Mouse (Mus musculus): ENCODE measurements at regions not wholly inside any gene's neighbourhood (a gene's known extent, or its start where the extent isn't known, plus 50 kb on each side); places are given as distances from the start of the nearest gene placed in this dataset.

DNA sequence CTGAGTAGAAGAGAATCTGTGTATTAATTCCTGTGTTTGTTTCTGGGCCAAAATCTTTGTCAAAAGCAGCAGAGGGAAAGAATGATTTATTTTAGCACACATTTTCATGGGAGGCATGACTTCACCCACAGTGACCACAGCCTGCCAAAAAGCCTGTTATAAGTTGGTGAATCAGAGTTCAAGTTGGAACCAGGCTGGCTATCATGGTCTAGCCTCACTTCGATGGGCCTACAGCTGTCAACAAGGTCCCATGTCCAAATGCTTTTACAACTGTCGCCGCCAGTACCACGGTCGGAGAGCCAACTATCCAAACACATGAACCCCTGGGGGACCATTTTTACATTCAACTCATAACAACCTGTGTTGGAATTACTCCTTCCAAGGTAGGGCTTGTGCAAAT is 103.0 kb upstream of the Pfkp start:
- Histone ChIP-seq H3K27ac (ENCODE audit: insufficient read depth, low read length) (no peak overlapping the region), H3K4me3 (replicated peaks; ENCODE audit: insufficient read depth, low read depth, low read length) (no peak overlapping the region), H3K4me1 (ENCODE audit: control insufficient read depth, insufficient read depth, low read length) (no peaks in the 10 kb centered on the region), H3K27me3 (ENCODE audit: control insufficient read depth, insufficient read depth, low read length) (no peaks in the 10 kb centered on the region)
- 73% methylated on average over 5 of the region's 5 CpGs for WGBS
- TF ChIP-seq POLR2A (IDR thresholded peaks at IDR 0.05; ENCODE audit: borderline replicate concordance, insufficient read depth, low read length) (no peak), CTCF (IDR thresholded peaks at IDR 0.05; ENCODE audit: borderline replicate concordance, insufficient read depth, low read depth, low read length) (no peak)
- DNase-seq, result no peak

DNA sequence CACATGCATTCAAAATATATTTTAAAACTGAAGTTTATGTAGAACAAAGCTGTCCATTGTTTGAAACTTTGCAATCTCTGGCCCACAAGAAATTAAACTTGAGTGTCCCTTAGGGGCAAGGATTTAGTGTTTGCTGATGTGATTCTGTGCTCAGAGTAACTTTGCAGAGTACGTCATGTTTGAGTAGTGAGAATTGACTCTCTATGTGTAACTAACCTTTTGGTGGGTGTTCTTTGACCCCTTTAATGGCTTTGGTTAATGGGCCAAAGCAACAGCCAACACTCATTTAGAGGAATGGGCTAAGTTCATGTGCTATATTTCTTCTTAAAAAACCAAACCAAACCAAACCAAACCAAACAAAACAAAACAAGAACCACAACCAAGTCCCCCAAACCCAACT is 102.6 kb upstream of the Pfkp start:
- TF ChIP-seq CTCF (IDR thresholded peaks at IDR 0.05; ENCODE audit: borderline replicate concordance, insufficient read depth, low read depth, low read length) (no peak), POLR2A (IDR thresholded peaks at IDR 0.05; ENCODE audit: borderline replicate concordance, insufficient read depth, low read length) (no peak)
- Histone ChIP-seq H3K27me3 (ENCODE audit: control insufficient read depth, insufficient read depth, low read length) (no peaks in the 10 kb centered on the region), H3K4me1 (ENCODE audit: control insufficient read depth, insufficient read depth, low read length) (no peaks in the 10 kb centered on the region), H3K4me3 (replicated peaks; ENCODE audit: insufficient read depth, low read depth, low read length) (no peak overlapping the region), H3K27ac (ENCODE audit: insufficient read depth, low read length) (no peak overlapping the region)
- DNase-seq, result no peak
- 75% methylated on average over 1 of the region's 1 CpGs for WGBS

GRCm38 (mm10) chr13:6741916-6742315 is 93.3 kb upstream of the Pfkp start:
- Histone ChIP-seq H3K27ac (ENCODE audit: insufficient read depth, low read length) (no peak overlapping the region), H3K27me3 (ENCODE audit: control insufficient read depth, insufficient read depth, low read length) (no peaks in the 10 kb centered on the region), H3K4me1 (ENCODE audit: control insufficient read depth, insufficient read depth, low read length) (no peaks in the 10 kb centered on the region), H3K4me3 (replicated peaks; ENCODE audit: insufficient read depth, low read depth, low read length) (no peak overlapping the region)
- no peak for DNase-seq
- no peak for TF ChIP-seq POLR2A (IDR thresholded peaks at IDR 0.05; ENCODE audit: borderline replicate concordance, insufficient read depth, low read length)
- no peak for TF ChIP-seq CTCF (IDR thresholded peaks at IDR 0.05; ENCODE audit: borderline replicate concordance, insufficient read depth, low read depth, low read length)
- WGBS, result 84% methylated on average over 4 of the region's 4 CpGs

DNA sequence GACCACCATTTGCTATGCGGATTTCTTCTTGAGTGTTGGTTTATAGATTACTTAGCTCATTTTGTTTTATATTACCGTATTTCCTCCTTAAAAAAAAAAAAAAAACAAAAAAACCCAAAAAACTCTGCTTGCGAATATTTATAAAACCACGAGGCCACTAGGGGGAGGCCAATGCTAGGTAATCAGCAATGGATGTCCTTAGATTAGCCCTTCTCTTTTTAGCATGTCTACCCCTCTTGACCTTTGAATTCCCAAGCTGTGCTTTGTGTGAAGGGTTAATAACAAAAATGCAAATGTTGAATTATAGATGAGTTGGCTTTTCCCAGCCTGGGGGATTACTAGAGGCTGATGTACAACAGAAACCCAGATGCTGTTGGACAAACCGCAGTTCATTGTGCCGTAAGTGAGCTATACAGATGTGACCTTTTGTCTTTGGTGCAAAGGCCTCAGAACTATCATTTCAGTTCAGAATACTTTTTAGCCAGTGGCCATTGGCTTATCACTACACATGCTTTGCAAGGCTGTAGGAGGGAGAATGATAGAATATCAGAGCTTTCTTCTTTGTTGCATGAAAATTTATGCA is 88.5 kb upstream of the Pfkp start:
- no peak overlapping the region for H3K27ac ChIP-seq (ENCODE audit: insufficient read depth, low read length)
- DNase-seq, result no peak
- H3K4me3 ChIP-seq (replicated peaks; ENCODE audit: insufficient read depth, low read depth, low read length), result no peak overlapping the region
- TF ChIP-seq POLR2A (IDR thresholded peaks at IDR 0.05; ENCODE audit: borderline replicate concordance, insufficient read depth, low read length), result no peak
- no peak for TF ChIP-seq CTCF (IDR thresholded peaks at IDR 0.05; ENCODE audit: borderline replicate concordance, insufficient read depth, low read depth, low read length)
- no peaks in the 10 kb centered on the region for H3K4me1 ChIP-seq (ENCODE audit: control insufficient read depth, insufficient read depth, low read length)
- no peaks in the 10 kb centered on the region for H3K27me3 ChIP-seq (ENCODE audit: control insufficient read depth, insufficient read depth, low read length)
- 74% methylated on average over 6 of the region's 6 CpGs for WGBS
